Mouse (Mus musculus) left cerebral cortex, postnatal 25 days (tissue): ENCODE results near the gene Rac1. TPM values are rescaled to one million over a fixed set of nuclear protein-coding genes. Genes with fewer than 3 reads are reported as not detected.

Experiments
- DNase-seq, 2 experiments: peaks; one replicate each; pipeline ENCODE4 v3.0.0; 2022; ENCODE audit warnings: low spot score in 2 of 2, mixed read lengths in 1 of 2
- intact Hi-C: fragments of 180-260 bp; cut with DNase I; formaldehyde crosslinking; loops from one replicate; pipeline ENCODE4 v1.15.1; 2025
- total RNA-seq, 2 experiments: library from RNA; stranded (reverse); gene quantifications; 2 replicates each; pipeline ENCODE4 v1.2.3; 2021

The Rac1 gene
- total RNA-seq, 2 experiments from 2014 or later: 354 to 378 TPM

DNA sequence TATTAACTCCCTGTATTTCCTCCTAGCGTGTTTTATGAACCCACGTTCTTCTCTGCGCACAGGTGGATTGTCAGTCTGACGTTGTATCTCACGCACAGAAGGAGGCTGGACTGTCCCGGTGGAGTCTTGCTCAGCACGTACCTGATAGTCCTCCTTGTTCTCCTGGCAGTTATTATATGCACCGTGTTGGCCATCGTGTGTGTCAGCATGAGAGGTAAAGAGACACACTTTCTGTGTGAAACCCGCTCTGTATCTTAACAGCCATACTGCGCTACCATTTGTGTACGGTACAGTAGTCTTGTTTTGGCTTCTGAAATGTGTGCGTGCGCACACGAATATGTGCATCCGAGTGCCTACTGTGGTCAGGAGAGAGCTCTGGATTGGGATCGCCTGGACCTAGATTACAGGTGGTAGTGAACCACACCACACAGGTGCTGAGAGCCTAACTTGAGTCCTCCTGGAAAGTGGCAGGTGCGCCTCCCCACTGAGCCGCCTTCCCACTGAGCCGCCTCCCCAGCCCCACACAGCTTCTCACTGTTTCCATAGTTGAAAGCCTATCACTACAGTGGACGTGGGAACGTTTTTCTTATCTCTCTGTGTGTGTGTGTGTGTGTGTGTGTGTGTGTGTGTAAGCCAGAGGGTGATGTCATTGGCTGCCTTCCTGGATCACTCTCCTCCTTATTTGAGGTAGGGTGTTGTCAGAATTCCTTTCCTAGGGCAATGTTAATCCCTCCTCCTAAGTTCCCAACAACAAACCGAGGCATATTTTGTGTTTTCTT, 60.8 kb downstream of the Rac1 start:
- DNase-seq: no peak
- intact Hi-C loops: no loop called here

DNA sequence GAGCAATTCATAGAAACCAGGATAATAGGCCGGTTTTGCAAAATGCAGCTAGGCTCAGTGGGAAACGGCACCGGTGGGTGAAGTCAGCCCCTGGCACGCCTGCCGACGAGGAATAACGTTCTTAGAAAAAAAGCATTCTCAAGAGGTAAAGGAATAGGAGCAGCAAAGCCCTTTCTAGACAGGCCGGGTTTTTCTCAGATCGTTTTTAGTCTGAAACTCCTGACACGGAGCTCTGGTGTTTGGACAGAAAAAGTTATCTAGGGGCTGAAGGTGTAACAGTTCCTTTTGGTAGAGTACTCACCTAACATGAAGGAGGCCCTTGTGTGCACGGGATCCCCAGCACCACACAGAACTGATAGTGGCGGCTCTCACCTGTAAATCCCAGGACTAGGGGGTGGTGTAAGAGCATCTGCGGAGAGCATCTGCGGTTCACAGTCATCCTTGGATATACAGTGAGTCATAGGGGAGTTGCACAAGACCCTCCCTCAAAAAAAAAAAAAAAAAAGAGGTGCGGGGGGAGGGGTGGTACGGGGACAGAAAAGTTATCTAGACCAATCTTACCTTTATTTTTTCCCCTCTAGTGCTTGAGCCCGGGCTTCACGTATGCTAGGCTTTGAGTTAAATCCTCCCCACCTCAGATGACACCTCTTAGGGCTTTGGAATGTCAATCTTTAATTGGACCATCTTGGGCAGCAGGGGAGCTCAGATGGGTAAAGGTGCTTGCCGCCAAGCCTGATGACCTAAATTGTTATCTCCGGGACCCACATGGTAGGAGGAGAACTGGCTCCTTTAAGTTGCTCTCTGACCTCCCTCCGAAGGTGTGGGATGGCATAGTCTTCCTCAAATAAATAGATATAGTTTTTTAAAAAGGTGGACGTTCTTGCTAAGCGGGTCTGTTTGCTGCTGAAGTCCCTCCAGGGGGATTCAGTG, 62.4 kb downstream of the Rac1 start:
- intact Hi-C loops: no loop called here
- DNase-seq: no peak

DNA sequence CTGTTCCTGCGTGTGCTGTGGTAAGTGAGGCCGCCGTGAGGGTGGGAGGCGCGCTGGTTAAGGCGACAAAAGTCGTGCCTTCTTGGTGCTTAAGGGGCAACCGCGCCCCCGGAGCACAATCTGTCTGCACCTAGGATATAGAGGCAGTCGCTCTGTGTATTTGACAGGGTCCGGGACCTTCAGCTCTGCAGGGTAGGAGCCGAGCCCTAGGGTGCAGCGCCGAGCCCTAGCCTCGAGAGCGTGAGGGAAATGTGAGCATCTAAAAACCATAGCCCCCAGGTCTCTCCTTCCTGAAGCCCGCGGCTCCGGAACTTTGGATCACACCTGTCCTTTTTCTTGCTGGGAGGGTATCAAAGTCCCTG, 63.1 kb downstream of the Rac1 start:
- no peak for DNase-seq
- intact Hi-C loops: no loop called here

DNA sequence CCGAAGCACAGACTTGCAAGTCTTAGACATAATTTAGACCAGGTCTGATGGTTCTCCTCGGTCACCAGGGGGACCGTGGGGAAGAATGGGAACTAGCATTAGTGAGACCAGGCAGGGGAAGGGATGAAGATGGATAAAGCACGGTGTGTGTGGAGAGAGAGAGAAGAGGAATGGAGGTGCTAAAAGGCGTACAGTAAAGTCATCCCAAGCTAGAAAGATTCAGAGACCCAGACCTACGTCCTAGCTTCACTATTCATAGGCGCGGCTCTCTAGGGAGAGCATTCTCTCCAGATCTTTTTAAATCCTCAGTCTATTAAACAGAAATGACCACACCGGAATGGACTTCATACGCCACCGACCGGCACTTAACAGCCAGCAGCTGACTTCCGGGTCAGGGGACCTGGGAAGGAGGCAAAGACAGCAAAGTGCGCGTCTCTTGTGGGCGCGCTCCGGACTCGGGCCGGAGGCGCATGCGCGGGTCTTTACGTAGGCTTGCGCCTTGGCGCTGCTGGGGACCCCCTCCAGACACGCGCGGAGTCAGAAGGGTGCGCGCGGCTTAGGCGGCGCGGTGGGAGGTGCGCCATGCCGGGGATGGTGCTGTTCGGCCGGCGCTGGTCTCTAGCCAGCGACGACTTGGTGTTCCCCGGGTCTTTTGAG, 63.6 kb downstream of the Rac1 start, which contains the start of gene Daglb:
Gene Daglb (plus strand): TSS at position 485 of the 657 bp plus-strand sequence.
- peak; percentile 92 for DNase-seq
- intact Hi-C loops: no loop called here

DNA sequence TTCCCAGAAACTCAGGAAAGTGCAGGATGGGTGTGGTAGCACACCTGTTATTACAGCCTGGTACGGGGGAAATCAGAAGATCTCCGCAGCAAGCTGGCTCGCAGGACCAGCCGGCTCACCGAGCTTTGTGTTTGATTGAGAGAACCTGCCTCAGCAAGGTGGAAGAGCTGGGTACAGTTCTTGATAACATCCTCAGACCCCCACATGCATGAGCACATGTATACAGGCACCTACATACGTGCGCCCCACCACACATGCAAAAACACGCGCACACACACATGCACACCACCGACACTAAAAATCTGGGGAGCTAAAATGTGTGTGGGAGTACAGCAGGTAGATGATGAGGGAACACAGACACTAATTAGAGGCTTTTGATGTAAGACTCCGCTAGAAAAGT, 64.2 kb downstream of the Rac1 start:
- intact Hi-C loops: no loop called here
- no peak for DNase-seq

Other genes starting within 250 kb of the Rac1 start
- gene Zfp853, start 234.4 kb downstream of the Rac1 start, total RNA-seq: 1 to 10 TPM; 6.7 to 7.6 TPM
- gene E130309D02Rik, start 212.7 kb downstream of the Rac1 start, total RNA-seq: 10 to 100 TPM; 24.4 to 24.7 TPM
- gene Zdhhc4, start 198.8 kb downstream of the Rac1 start, total RNA-seq: 10 to 100 TPM; 37.5 to 38.2 TPM
- gene Grid2ip, start 170.7 kb downstream of the Rac1 start, total RNA-seq: 1 to 10 TPM; 1.6 TPM
- gene Kdelr2, start 124.2 kb downstream of the Rac1 start, total RNA-seq: 10 to 100 TPM; 35.2 to 37.8 TPM
- 10 to 100 TPM; 26.4 to 32.7 TPM for gene Daglb, start 63.5 kb downstream of the Rac1 start, total RNA-seq
- 10 to 100 TPM; 37.5 to 38.2 TPM for gene Cyth3, start 94.4 kb upstream of the Rac1 start, total RNA-seq
- 10 to 100 TPM; 22.1 to 24.0 TPM for gene Usp42, start 204.2 kb upstream of the Rac1 start, total RNA-seq